Mouse (Mus musculus) cerebellum, postnatal 14 days (tissue): ENCODE measurements around the gene Gm10799.
A peak's percentile ranks its signal among the peaks of the same experiment; 100 is the strongest.
"Not testable (repeated sequence)": the region's sequence is repeated elsewhere in the genome, so short reads cannot be mapped to it uniquely, and the experiment has no call there.

ENCODE experiments used
- DNase-seq, 2 experiments: peaks; one replicate each; pipeline ENCODE4 v3.0.0; 2021; ENCODE audit warnings: mixed read lengths in 2 of 2

Gene Gm10799

GRCm38 (mm10) chr2:104068450-104068849 lies at the start of gene Gm10799:
Gene Gm10799, minus strand, starts transcription at chr2:104068550.
- not testable (repeated sequence) for DNase-seq

- not testable (repeated sequence) for DNase-seq
These were observed 48.8 kb upstream of the Gm10799 start for GRCm38 (mm10) chr2:104117173-104117572.

- DNase-seq = no peak
These were observed 46.5 kb upstream of the Gm10799 start for GRCm38 (mm10) chr2:104114898-104115297.

- DNase-seq = not testable (repeated sequence)
These were observed 45.2 kb upstream of the Gm10799 start for GRCm38 (mm10) chr2:104113563-104113962.

- not testable (repeated sequence) for DNase-seq
These were observed 42.9 kb upstream of the Gm10799 start for GRCm38 (mm10) chr2:104111170-104111797.

- no peak for DNase-seq
These were observed 41.7 kb upstream of the Gm10799 start for GRCm38 (mm10) chr2:104110031-104110430.

GRCm38 (mm10) chr2:104109528-104109927 lies 41.2 kb upstream of the Gm10799 start:
- DNase-seq = no peak

GRCm38 (mm10) chr2:104109021-104109420 lies 40.7 kb upstream of the Gm10799 start:
- DNase-seq = not testable (repeated sequence)

- DNase-seq = no peak
These were observed 36.5 kb upstream of the Gm10799 start for GRCm38 (mm10) chr2:104104800-104105199.

GRCm38 (mm10) chr2:104099946-104100345 lies 31.6 kb upstream of the Gm10799 start:
- DNase-seq = no peak

GRCm38 (mm10) chr2:104099231-104099585 lies 30.9 kb upstream of the Gm10799 start:
- no peak for DNase-seq

- DNase-seq = no peak
These were observed 30.3 kb upstream of the Gm10799 start for GRCm38 (mm10) chr2:104098529-104099230.

GRCm38 (mm10) chr2:104097396-104097795 lies 29.0 kb upstream of the Gm10799 start:
- not testable (repeated sequence) for DNase-seq

- not testable (repeated sequence) for DNase-seq
These were observed 28.4 kb upstream of the Gm10799 start for GRCm38 (mm10) chr2:104096796-104097195.

GRCm38 (mm10) chr2:104096256-104096655 lies 27.9 kb upstream of the Gm10799 start:
- no peak for DNase-seq

- DNase-seq = peak; percentile 57 to 65
These were observed 27.4 kb upstream of the Gm10799 start, which contains the start of gene Cd59a for GRCm38 (mm10) chr2:104095741-104096213. Gene Cd59a, plus strand, starts transcription at chr2:104095801.

- no peak for DNase-seq
These were observed 25.0 kb upstream of the Gm10799 start for GRCm38 (mm10) chr2:104093305-104093704.

- not testable (repeated sequence) for DNase-seq
These were observed 19.2 kb upstream of the Gm10799 start for GRCm38 (mm10) chr2:104087562-104087961.

- DNase-seq = not testable (repeated sequence)
These were observed 15.7 kb upstream of the Gm10799 start for GRCm38 (mm10) chr2:104084027-104084426.

GRCm38 (mm10) chr2:104082474-104082873 lies 14.1 kb upstream of the Gm10799 start:
- DNase-seq = no peak

- not testable (repeated sequence) for DNase-seq
These were observed 13.2 kb upstream of the Gm10799 start for GRCm38 (mm10) chr2:104081436-104082050.

- DNase-seq = not testable (repeated sequence)
These were observed 9.9 kb upstream of the Gm10799 start for GRCm38 (mm10) chr2:104078285-104078684.

- DNase-seq = peak; percentile 47
These were observed 1.4 kb upstream of the Gm10799 start, which contains the start of gene Cd59b for GRCm38 (mm10) chr2:104069704-104070185. Gene Cd59b, plus strand, starts transcription at chr2:104069849.
